Mouse (Mus musculus) G1E (cell line): ENCODE data around the gene Dcaf6.

Source experiments
- CTCF ChIP-seq: IDR thresholded peaks from 2 replicates; pipeline ENCODE4 v1.5.1; 2012; ENCODE audit warnings: low read depth, low read length, inconsistent platforms, mixed read lengths
- GATA1 ChIP-seq: IDR thresholded peaks from 2 replicates; pipeline ENCODE4 v1.6.1; 2012; ENCODE audit warnings: borderline replicate concordance, low read length, inconsistent platforms, mixed read lengths
- POLR2AphosphoS5 ChIP-seq: IDR thresholded peaks from 2 replicates; pipeline ENCODE4 v1.6.1; 2012; ENCODE audit warnings: low read depth, low read length, inconsistent platforms; ENCODE audit not compliant: insufficient replicate concordance
- TAL1 ChIP-seq: conservative IDR thresholded peaks from 2 replicates; pipeline ENCODE4 v1.6.1; 2012; ENCODE audit warnings: low read depth, low read length, inconsistent platforms, mixed read lengths

- TF ChIP-seq CTCF = no peak
- TF ChIP-seq TAL1 = no peak
- TF ChIP-seq GATA1 = no peak
- no peak for TF ChIP-seq POLR2AphosphoS5
Observed at GRCm38 (mm10) chr1:165342126-165342525, 118.1 kb downstream of the Dcaf6 start.
